Mouse (Mus musculus): ENCODE data around the gene Gm11437. TPM values are rescaled to one million over a fixed set of nuclear protein-coding genes. Genes with fewer than 3 reads are reported as not detected.

Gene Gm11437
- polyA plus RNA-seq, 1 experiment from 2014 or later, result 0.13 TPM

DNA sequence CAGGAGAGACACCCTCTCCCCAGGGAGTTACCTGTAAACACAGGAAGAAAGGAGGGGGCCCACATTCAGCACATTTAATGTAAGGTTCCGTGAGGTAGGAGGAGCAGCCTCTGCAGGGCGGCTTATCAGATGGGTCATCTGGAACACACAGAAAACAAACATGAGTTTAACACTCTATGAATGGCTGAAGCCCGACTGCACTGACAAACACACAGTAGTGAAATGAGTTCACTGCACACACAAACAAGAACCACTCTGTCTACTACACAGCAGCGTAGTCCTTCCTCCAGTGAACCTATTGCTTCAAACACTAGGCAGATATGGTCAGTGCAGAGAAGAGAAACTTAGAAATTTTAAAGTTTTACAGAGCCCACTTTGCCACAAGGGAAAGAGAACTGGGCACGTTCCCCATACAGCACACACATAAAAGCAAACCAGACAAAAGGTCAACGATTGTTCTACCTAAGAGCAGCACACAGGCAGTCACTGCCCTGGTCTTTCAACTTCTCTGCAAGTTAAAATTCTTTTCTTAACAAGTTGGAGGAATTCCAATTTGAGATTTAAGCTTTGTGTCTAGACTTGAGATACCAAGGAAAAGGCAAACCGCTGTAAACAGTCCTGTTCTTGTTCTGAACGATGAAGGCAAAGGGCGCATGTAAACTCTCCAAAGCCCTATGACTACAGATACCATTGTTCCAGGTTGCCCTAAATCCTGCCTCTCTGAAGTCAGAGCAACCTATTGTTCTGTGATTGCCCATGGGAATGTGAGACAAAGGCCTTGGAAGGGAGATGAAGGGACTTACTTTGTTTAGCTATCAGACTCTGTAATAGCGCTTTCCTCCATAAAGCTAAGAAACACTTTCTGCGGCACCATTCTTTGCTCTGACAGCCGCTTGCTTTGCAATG lies 46.0 kb downstream of the Gm11437 start:
- Histone ChIP-seq H3K4me1 (ENCODE audit: control insufficient read depth, insufficient read depth, low read depth, low read length) (no peaks in the 10 kb centered on the region), H3K4me3 (ENCODE audit: low read length) (no peak overlapping the region), H3K9me3 (ENCODE audit: control insufficient read depth, low read length) (no peaks in the 10 kb centered on the region), H3K27ac (ENCODE audit: low read depth, low read length) (no peak overlapping the region), H3K36me3 (ENCODE audit: control insufficient read depth, insufficient read depth, low read length) (peaks cover 21% of the 10 kb centered on the region), H3K9ac (ENCODE audit: low read depth, low read length) (no peak overlapping the region), H3K4me2 (ENCODE audit: low read length) (no peak overlapping the region), H3K27me3 (replicated peaks; ENCODE audit: control insufficient read depth, insufficient read depth, low read length) (no peaks in the 10 kb centered on the region)
- ATAC-seq, result no peak
- 71% methylated on average over 12 of the region's 12 CpGs for WGBS

DNA sequence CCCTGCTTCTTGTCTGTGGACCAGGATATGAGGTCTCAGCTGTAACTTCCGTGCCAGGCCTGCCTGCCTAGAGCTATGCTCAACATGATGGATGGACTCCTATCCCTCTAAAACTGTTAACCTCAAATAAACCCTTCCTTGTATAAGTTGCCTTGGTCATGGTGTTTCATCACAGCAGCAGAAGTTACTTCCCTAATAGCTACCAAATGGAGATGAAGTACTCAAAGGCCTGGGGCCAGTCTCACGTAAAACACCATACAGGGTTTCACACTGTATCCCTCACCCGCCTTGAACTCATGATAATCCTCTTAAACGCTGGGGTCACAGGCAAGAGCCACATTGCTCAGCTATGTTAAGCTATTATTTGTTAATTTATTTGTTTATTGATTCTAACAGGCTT lies 49.8 kb downstream of the Gm11437 start:
- Histone ChIP-seq H3K36me3 (ENCODE audit: control insufficient read depth, insufficient read depth, low read length) (peaks cover 11% of the 10 kb centered on the region), H3K4me2 (ENCODE audit: low read length) (no peak overlapping the region), H3K4me1 (ENCODE audit: control insufficient read depth, insufficient read depth, low read depth, low read length) (no peaks in the 10 kb centered on the region), H3K4me3 (ENCODE audit: low read length) (no peak overlapping the region), H3K9ac (ENCODE audit: low read depth, low read length) (no peak overlapping the region), H3K9me3 (ENCODE audit: control insufficient read depth, low read length) (no peaks in the 10 kb centered on the region), H3K27me3 (replicated peaks; ENCODE audit: control insufficient read depth, insufficient read depth, low read length) (no peaks in the 10 kb centered on the region), H3K27ac (ENCODE audit: low read depth, low read length) (no peak overlapping the region)
- ATAC-seq, result no peak
- WGBS, result 90% methylated on average over 4 of the region's 4 CpGs

DNA sequence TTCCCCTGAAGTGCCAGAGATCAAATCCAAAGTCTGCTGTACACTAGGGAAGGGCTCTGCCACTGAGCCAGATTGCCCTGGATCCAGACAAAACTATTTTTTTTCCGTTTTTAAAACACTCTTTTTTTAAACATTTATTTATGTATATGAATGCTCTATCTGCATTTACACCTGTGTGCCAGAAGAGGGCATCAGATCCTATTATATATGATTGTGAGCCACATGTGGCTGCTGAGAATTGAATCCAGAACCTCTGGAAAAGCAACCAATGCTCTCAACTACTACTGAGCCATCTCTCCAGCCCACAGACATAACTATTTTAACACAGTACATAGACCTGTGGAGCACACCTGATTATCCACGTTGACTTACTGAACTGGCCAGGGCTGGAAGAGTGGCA lies 51.1 kb downstream of the Gm11437 start:
- no peaks in the 10 kb centered on the region for H3K4me1 ChIP-seq (ENCODE audit: control insufficient read depth, insufficient read depth, low read depth, low read length)
- no peak overlapping the region for H3K27ac ChIP-seq (ENCODE audit: low read depth, low read length)
- H3K9me3 ChIP-seq (ENCODE audit: control insufficient read depth, low read length), result no peaks in the 10 kb centered on the region
- ATAC-seq, result no peak
- no peak overlapping the region for H3K9ac ChIP-seq (ENCODE audit: low read depth, low read length)
- H3K4me2 ChIP-seq (ENCODE audit: low read length), result no peak overlapping the region
- no peak overlapping the region for H3K4me3 ChIP-seq (ENCODE audit: low read length)
- H3K36me3 ChIP-seq (ENCODE audit: control insufficient read depth, insufficient read depth, low read length), result peaks cover 11% of the 10 kb centered on the region
- WGBS, result 73% methylated on average over 2 of the region's 2 CpGs
- no peaks in the 10 kb centered on the region for H3K27me3 ChIP-seq (replicated peaks; ENCODE audit: control insufficient read depth, insufficient read depth, low read length)

DNA sequence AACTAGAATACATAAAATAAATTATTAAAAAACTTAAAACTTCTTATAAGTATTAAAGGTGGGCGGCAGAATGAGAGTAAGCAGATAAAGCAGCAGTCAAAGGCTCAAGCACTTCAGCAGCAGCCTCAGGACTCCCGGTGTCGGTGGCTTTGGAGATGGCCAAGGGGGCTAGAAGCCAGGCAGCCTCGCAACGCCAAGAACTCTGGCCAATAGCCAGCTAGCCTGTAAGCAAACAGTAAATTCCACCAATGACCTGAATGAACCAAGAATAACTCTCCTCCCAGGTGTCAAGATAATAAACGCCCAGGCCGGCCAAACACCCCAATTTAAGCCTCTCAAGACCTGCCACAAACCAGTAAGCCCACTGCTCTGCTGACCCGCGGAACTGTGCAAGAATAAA lies 51.6 kb downstream of the Gm11437 start:
- Histone ChIP-seq H3K36me3 (ENCODE audit: control insufficient read depth, insufficient read depth, low read length) (peaks cover 9% of the 10 kb centered on the region), H3K9ac (ENCODE audit: low read depth, low read length) (no peak overlapping the region), H3K27ac (ENCODE audit: low read depth, low read length) (no peak overlapping the region), H3K4me3 (ENCODE audit: low read length) (no peak overlapping the region), H3K9me3 (ENCODE audit: control insufficient read depth, low read length) (no peaks in the 10 kb centered on the region), H3K27me3 (replicated peaks; ENCODE audit: control insufficient read depth, insufficient read depth, low read length) (no peaks in the 10 kb centered on the region), H3K4me1 (ENCODE audit: control insufficient read depth, insufficient read depth, low read depth, low read length) (no peaks in the 10 kb centered on the region), H3K4me2 (ENCODE audit: low read length) (no peak overlapping the region)
- 85% methylated on average over 9 of the region's 9 CpGs for WGBS
- no peak for ATAC-seq

DNA sequence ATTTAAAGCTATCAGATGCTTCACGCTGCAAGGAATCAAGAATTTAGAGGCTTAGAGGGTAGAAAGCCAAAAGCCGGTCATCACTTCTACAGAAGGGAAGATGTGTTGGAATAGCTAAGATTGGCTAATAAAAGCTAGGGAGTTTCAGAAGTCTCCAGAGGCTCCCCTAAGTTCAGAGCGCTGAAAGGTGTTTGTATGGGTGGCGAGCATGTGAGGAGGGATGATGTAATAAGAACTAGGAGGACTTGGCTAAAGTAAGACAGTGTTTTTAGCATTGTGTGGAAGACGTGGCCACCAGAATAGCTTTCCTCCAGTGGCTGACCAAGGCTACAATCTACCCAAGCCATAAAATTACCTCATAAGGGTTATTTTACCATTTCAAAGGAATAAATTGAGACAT lies 53.7 kb downstream of the Gm11437 start:
- Histone ChIP-seq H3K9ac (ENCODE audit: low read depth, low read length) (no peak overlapping the region), H3K4me3 (ENCODE audit: low read length) (no peak overlapping the region), H3K27me3 (replicated peaks; ENCODE audit: control insufficient read depth, insufficient read depth, low read length) (no peaks in the 10 kb centered on the region), H3K4me1 (ENCODE audit: control insufficient read depth, insufficient read depth, low read depth, low read length) (no peaks in the 10 kb centered on the region), H3K36me3 (ENCODE audit: control insufficient read depth, insufficient read depth, low read length) (peaks cover 9% of the 10 kb centered on the region), H3K27ac (ENCODE audit: low read depth, low read length) (no peak overlapping the region), H3K4me2 (ENCODE audit: low read length) (no peak overlapping the region), H3K9me3 (ENCODE audit: control insufficient read depth, low read length) (no peaks in the 10 kb centered on the region)
- no peak for ATAC-seq
- WGBS, result 94% methylated on average over 5 of the region's 5 CpGs

DNA sequence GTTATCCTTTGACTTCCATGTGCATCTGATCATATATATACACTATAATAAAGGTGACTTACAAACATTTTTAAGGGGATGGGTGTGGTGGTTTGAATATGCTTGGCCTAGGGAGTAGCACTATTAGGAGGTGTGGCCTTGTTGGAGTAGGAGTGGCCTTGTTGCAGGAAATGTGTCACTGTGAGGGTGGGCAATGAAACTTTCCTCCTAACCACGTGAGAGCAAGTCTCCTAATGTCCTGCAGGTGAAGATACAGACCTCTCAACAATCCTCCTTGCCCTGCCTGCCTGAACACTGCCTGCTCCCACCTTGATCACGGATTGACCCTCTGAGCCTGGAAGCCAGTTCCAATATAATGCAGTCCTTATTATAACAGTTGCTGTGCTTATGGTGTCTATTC lies 60.1 kb downstream of the Gm11437 start:
- no peaks in the 10 kb centered on the region for H3K4me1 ChIP-seq (ENCODE audit: control insufficient read depth, insufficient read depth, low read depth, low read length)
- H3K9ac ChIP-seq (ENCODE audit: low read depth, low read length), result no peak overlapping the region
- WGBS, result 65% methylated on average over 2 of the region's 2 CpGs
- H3K27me3 ChIP-seq (replicated peaks; ENCODE audit: control insufficient read depth, insufficient read depth, low read length), result no peaks in the 10 kb centered on the region
- no peak overlapping the region for H3K4me3 ChIP-seq (ENCODE audit: low read length)
- no peaks in the 10 kb centered on the region for H3K9me3 ChIP-seq (ENCODE audit: control insufficient read depth, low read length)
- H3K27ac ChIP-seq (ENCODE audit: low read depth, low read length), result no peak overlapping the region
- no peak for ATAC-seq
- H3K36me3 ChIP-seq (ENCODE audit: control insufficient read depth, insufficient read depth, low read length), result peaks cover 22% of the 10 kb centered on the region
- no peak overlapping the region for H3K4me2 ChIP-seq (ENCODE audit: low read length)

DNA sequence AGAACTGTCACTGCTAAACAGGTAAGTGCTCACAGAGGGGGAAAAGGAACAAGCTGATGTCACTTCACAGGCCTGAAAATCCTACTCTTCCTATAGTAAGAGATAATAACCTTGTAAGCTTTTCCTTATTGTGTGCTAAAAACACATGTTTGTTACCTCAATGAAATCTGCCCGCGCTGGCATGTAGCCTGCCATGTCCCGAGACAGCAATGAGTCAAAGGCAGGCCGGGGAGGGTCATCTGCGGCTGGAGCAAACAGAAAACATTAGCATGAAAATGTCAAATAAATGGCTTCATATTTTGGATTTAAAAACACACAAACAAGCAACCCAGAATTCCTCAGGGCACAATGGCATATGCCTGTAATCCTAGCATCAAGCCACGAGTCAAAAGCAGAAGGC lies 63.2 kb downstream of the Gm11437 start:
- peaks cover 23% of the 10 kb centered on the region for H3K36me3 ChIP-seq (ENCODE audit: control insufficient read depth, insufficient read depth, low read length)

DNA sequence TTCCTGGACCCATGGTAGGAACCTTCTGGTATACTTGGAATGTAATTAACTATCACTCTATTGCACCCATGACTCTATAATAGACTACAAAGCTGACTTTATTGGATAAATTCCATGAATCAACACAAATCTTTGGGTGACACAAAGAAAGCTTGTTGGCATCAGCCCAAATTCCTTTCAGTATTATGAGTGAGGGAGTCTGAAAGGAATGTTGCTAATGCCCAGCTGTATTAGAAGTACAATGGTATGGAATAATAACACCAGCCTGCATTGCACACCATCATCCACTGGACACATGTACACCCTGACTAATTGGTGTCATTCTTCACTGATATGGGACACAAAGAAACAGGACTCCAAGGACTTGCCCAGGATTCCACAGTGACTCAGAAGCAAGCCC lies 66.1 kb downstream of the Gm11437 start:
- no peak overlapping the region for H3K9ac ChIP-seq (ENCODE audit: low read depth, low read length)
- ATAC-seq, result no peak
- H3K4me3 ChIP-seq (ENCODE audit: low read length), result no peak overlapping the region
- H3K36me3 ChIP-seq (ENCODE audit: control insufficient read depth, insufficient read depth, low read length), result peaks cover 24% of the 10 kb centered on the region
- H3K27me3 ChIP-seq (replicated peaks; ENCODE audit: control insufficient read depth, insufficient read depth, low read length), result no peaks in the 10 kb centered on the region
- H3K4me2 ChIP-seq (ENCODE audit: low read length), result no peak overlapping the region
- H3K4me1 ChIP-seq (ENCODE audit: control insufficient read depth, insufficient read depth, low read depth, low read length), result no peaks in the 10 kb centered on the region
- H3K9me3 ChIP-seq (ENCODE audit: control insufficient read depth, low read length), result no peaks in the 10 kb centered on the region
- no peak overlapping the region for H3K27ac ChIP-seq (ENCODE audit: low read depth, low read length)

More for the DNA sequence above, 63.2 kb downstream of the Gm11437 start:
- no peak overlapping the region for H3K9ac ChIP-seq (ENCODE audit: low read depth, low read length)
- no peaks in the 10 kb centered on the region for H3K27me3 ChIP-seq (replicated peaks; ENCODE audit: control insufficient read depth, insufficient read depth, low read length)
- no peaks in the 10 kb centered on the region for H3K9me3 ChIP-seq (ENCODE audit: control insufficient read depth, low read length)
- no peak for ATAC-seq
- 93% methylated on average over 6 of the region's 6 CpGs for WGBS
- no peaks in the 10 kb centered on the region for H3K4me1 ChIP-seq (ENCODE audit: control insufficient read depth, insufficient read depth, low read depth, low read length)
- no peak overlapping the region for H3K27ac ChIP-seq (ENCODE audit: low read depth, low read length)
- no peak overlapping the region for H3K4me2 ChIP-seq (ENCODE audit: low read length)
- H3K4me3 ChIP-seq (ENCODE audit: low read length), result no peak overlapping the region

Data from hindbrain, embryonic 16.5 days (tissue).